Mouse (Mus musculus) lung, adult 2 months (tissue): Measurements from ENCODE around the gene Thtpa.

Experiments used
- CTCF ChIP-seq: fragments of 200-500 bp; IDR thresholded peaks from 2 replicates; pipeline ENCODE4 v1.5.1; 2011; ENCODE audit warnings: mild to moderate bottlenecking, low read length, control low read depth; ENCODE audit not compliant: insufficient read depth
- POLR2A ChIP-seq: fragments of 200-500 bp; IDR thresholded peaks from 2 replicates; pipeline ENCODE4 v1.6.1; 2011; ENCODE audit warnings: low read depth, mild to moderate bottlenecking, control low read depth, low read length, borderline replicate concordance; ENCODE audit errors: extremely low read depth

GRCm38 (mm10) chr14:55076956-55077355 is 17.6 kb upstream of the Thtpa start:
- no peak for TF ChIP-seq CTCF
- TF ChIP-seq POLR2A, result no peak
